Mouse (Mus musculus) forebrain, embryonic 14.5 days (tissue): ENCODE results near the gene Tubgcp2. TPM values are rescaled to one million over a fixed set of nuclear protein-coding genes. Genes with fewer than 3 reads are reported as not detected.

Experiments used
- ATAC-seq: fragments of 200-750 bp; cut with Nextera tagmentation; 2 replicates; pipeline ENCODE4 v1.8.0; 2017; ENCODE audit warnings: mild to moderate bottlenecking, moderate library complexity
- DNase-seq: peaks from one replicate; pipeline ENCODE4 v3.0.0-alpha.2; 2015; ENCODE audit warnings: low spot score
- H3K27ac ChIP-seq: fragments of 300-500 bp; sonication (generic); 2 replicates; pipeline ENCODE4 v1.5.1; 2014; ENCODE audit warnings: low read depth, mild to moderate bottlenecking, control low read depth, low read length, moderate library complexity
- H3K27me3 ChIP-seq: fragments of 300-500 bp; sonication (generic); replicated peaks from 2 replicates; pipeline ENCODE4 v1.6.1; 2014; ENCODE audit warnings: low read length, control low read depth, mixed read lengths; ENCODE audit not compliant: control insufficient read depth, insufficient read depth
- H3K36me3 ChIP-seq: fragments of 300-500 bp; sonication (generic); 2 replicates; pipeline ENCODE4 v1.6.1; 2014; ENCODE audit warnings: low read length, control low read depth; ENCODE audit not compliant: control insufficient read depth, insufficient read depth
- H3K4me1 ChIP-seq: fragments of 300-500 bp; sonication (generic); 2 replicates; pipeline ENCODE4 v1.6.1; 2014; ENCODE audit warnings: antibody characterized with exemption, low read length, control low read depth; ENCODE audit not compliant: control insufficient read depth, insufficient read depth
- H3K4me2 ChIP-seq: fragments of 300-500 bp; sonication (generic); 2 replicates; pipeline ENCODE4 v1.6.1; 2014; ENCODE audit warnings: mild to moderate bottlenecking, control low read depth, low read length
- H3K4me3 ChIP-seq: fragments of 300-500 bp; sonication (generic); 2 replicates; pipeline ENCODE4 v1.5.1; 2014; ENCODE audit warnings: low read depth, low read length, control low read depth
- H3K9ac ChIP-seq: fragments of 300-500 bp; sonication (generic); 2 replicates; pipeline ENCODE4 v1.6.1; 2014; ENCODE audit warnings: mild to moderate bottlenecking, low read length, control low read depth, moderate library complexity
- H3K9me3 ChIP-seq: fragments of 300-500 bp; sonication (generic); replicated peaks from 2 replicates; pipeline ENCODE4 v1.6.1; 2016; ENCODE audit warnings: low read length, control low read depth, mixed read lengths; ENCODE audit not compliant: control insufficient read depth
- WGBS: fragments of 180-500 bp; shearing (Covaris S2); extraction: QIAGEN DNeasy Blood & Tissue Kit; methylation state at CpG from one replicate; pipeline ENCODE4 v1.1.7; 2014; 5-methylcytosine and 5-hydroxymethylcytosine counted together
- microRNA counts: library from miRNA; unstranded; fragments of <30 nt; microRNA quantifications from one replicate; lab custom pipeline; 2016
- microRNA-seq: library from miRNA; unstranded; fragments of <30 nt; microRNA quantifications from one replicate; pipeline ENCODE4, GENCODE M21; 2016
- polyA plus RNA-seq: library from polyadenylated mRNA; unstranded; fragments of >200 nt; fragmentation: Nextera tagmentation; extraction: Ambion mirVana; gene quantifications from 2 replicates; pipeline ENCODE4 v1.2.1, GENCODE M21; 2014

The Tubgcp2 gene
- polyA plus RNA-seq, 1 experiment from 2014 or later = 64.3 TPM

DNA sequence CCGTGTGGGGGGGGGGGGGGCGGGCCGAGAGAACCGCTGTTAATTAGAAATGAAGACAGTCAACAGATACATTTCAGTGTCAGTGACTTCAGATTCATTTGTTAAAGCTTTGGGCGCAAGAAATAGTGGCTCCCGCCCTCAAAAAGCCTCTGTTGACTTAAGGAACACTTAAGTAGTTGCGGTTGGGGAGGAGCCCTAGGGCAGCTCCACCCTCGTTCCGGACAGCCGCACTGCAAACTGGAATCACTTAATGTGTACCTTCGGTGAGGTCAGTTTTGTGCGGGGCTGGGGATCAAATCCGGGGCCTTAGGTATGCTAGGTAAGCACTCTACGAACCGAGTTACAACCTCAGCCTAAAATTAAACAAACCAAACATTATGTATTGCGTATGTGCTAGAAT is 85.4 kb downstream of the Tubgcp2 start:
- H3K27me3 ChIP-seq = peaks cover 41% of the 10 kb centered on the region
- no peak for ATAC-seq
- peaks cover 7% of the 10 kb centered on the region for H3K4me1 ChIP-seq
- H3K4me2 ChIP-seq = peak overlapping the region; percentile 80
- H3K36me3 ChIP-seq = no peaks in the 10 kb centered on the region
- peak overlapping the region; percentile 35 for H3K4me3 ChIP-seq
- no peaks in the 10 kb centered on the region for H3K9me3 ChIP-seq
- H3K9ac ChIP-seq = peak overlapping the region; percentile 43; the same call in 1 of the 2 replicates
- 10% methylated on average over 16 of the region's 16 CpGs for WGBS
- DNase-seq = no peak
- H3K27ac ChIP-seq = no peak overlapping the region

GRCm38 (mm10) chr7:139950283-139950971 is 86.0 kb downstream of the Tubgcp2 start:
- DNase-seq (peak; percentile 34), ATAC-seq (peak; percentile 68)
- peaks cover 7% of the 10 kb centered on the region for H3K4me1 ChIP-seq
- H3K4me2 ChIP-seq = peak overlapping the region; percentile 80
- H3K36me3 ChIP-seq = no peaks in the 10 kb centered on the region
- H3K9me3 ChIP-seq = no peaks in the 10 kb centered on the region
- no peak overlapping the region for H3K27ac ChIP-seq
- H3K4me3 ChIP-seq = peak overlapping the region; percentile 35
- peaks cover 48% of the 10 kb centered on the region for H3K27me3 ChIP-seq
- H3K9ac ChIP-seq = peak overlapping the region; percentile 43
- 0% methylated on average over 33 of the region's 33 CpGs for WGBS

DNA sequence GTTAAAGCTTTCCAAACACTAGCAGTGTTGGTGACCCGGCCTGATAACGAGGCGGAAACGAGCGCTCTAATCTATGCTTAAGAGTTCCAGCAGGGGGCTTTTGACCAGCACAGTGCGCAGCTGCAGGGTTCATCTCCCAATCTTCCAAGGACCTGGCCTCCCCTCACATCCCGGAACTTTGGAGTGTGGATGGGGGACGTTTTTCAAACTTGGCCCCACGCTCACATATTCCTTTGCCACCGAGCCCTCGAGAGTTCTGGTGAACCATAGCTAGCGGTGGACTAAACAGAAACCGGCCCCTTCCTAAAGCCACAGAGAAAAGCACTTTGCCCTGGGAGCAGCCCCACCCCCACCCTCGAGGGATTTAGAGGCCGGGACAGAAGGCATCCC is 86.6 kb downstream of the Tubgcp2 start:
- H3K27ac ChIP-seq = no peak overlapping the region
- no peaks in the 10 kb centered on the region for H3K36me3 ChIP-seq
- H3K4me2 ChIP-seq = peak overlapping the region; percentile 80
- ATAC-seq = peak; percentile 72; the same call in 1 of the 2 replicates
- H3K4me3 ChIP-seq = peak overlapping the region; percentile 35
- peaks cover 52% of the 10 kb centered on the region for H3K27me3 ChIP-seq
- no peaks in the 10 kb centered on the region for H3K9me3 ChIP-seq
- H3K9ac ChIP-seq = peak overlapping the region; percentile 43; the same call in 1 of the 2 replicates
- 0% methylated on average over 15 of the region's 15 CpGs for WGBS
- H3K4me1 ChIP-seq = peaks cover 7% of the 10 kb centered on the region
- peak; percentile 60 for DNase-seq

DNA sequence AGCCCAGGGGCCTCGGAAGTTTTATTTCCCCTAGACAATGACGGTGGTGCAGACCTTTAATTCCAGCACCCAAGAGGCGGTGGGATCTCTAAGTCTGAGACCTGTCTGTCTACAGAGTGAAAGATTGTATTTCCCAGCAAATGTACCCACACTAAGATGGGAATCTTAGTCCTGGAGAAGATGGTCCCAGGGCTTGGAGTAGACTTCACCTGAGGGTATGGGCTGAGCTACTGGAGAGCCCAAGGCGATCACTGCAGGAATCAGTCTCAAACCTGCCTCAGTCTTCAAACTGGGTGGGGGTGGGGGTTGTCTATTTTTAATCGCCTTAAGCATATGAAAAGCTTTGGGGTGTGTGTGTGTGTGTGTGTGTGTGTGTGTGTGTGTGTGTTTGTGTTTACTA is 90.4 kb downstream of the Tubgcp2 start:
- ATAC-seq (no peak), DNase-seq (no peak)
- no peaks in the 10 kb centered on the region for H3K9me3 ChIP-seq
- peaks cover 7% of the 10 kb centered on the region for H3K4me1 ChIP-seq
- H3K36me3 ChIP-seq = no peaks in the 10 kb centered on the region
- no peak overlapping the region for H3K4me3 ChIP-seq
- H3K27ac ChIP-seq = no peak overlapping the region
- WGBS = 33% methylated on average over 5 of the region's 5 CpGs
- H3K9ac ChIP-seq = no peak overlapping the region
- peaks cover 83% of the 10 kb centered on the region for H3K27me3 ChIP-seq
- H3K4me2 ChIP-seq = no peak overlapping the region

MicroRNA genes within 50 kb of the gene (microRNA counts, 519-probe panel; counts per million panel counts)
- microRNA mmu-miR-202-3p (lab: Ali Mortazavi, UCI) = not detected
- not detected for microRNA mmu-miR-202-5p (lab: Ali Mortazavi, UCI)

Small RNA genes lying within 50 kb of the gene (microRNA-seq; reads per million reads assigned to microRNA genes)
- gene Mir202 (not detected), gene Mir7062 (0.79 reads per million), gene mmu-mir-7686 (not detected)

Other genes with a start within 250 kb of the Tubgcp2 start
- gene Adgra1, start 202.5 kb downstream of the Tubgcp2 start, polyA plus RNA-seq = 7.4 and 8.1 TPM in 2 replicates
- gene Kndc1, start 142.0 kb downstream of the Tubgcp2 start, polyA plus RNA-seq = 7.0 and 8.7 TPM in 2 replicates
- not detected in 2 replicates for gene Utf1, start 92.9 kb downstream of the Tubgcp2 start, polyA plus RNA-seq
- 0.51 and 0.86 TPM in 2 replicates for gene 6430531B16Rik, start 57.9 kb downstream of the Tubgcp2 start, polyA plus RNA-seq
- 1.3 and 2.1 TPM in 2 replicates for gene Adam8, start 44.1 kb downstream of the Tubgcp2 start, polyA plus RNA-seq
- gene Zfp511, start 278 bp downstream of the Tubgcp2 start, polyA plus RNA-seq = 52.5 and 53.6 TPM in 2 replicates
- 0.93 and 1.2 TPM in 2 replicates for gene Msx3, start 12.4 kb upstream of the Tubgcp2 start, polyA plus RNA-seq
- 114 and 141 TPM in 2 replicates for gene Caly, start 45.9 kb upstream of the Tubgcp2 start, polyA plus RNA-seq
- not detected in 2 replicates for gene Prap1, start 56.7 kb upstream of the Tubgcp2 start, polyA plus RNA-seq
- gene Fuom, start 65.8 kb upstream of the Tubgcp2 start, polyA plus RNA-seq = 19.7 and 23.9 TPM in 2 replicates
- gene Paox, start 79.1 kb upstream of the Tubgcp2 start, polyA plus RNA-seq = 7.2 and 8.8 TPM in 2 replicates
- gene Echs1, start 79.8 kb upstream of the Tubgcp2 start, polyA plus RNA-seq = 138 and 154 TPM in 2 replicates
- gene Mtg1, start 100.9 kb upstream of the Tubgcp2 start, polyA plus RNA-seq = 40.7 and 42.9 TPM in 2 replicates
- 7.9 and 9.7 TPM in 2 replicates for gene Sprn, start 118.2 kb upstream of the Tubgcp2 start, polyA plus RNA-seq
- gene Olfr522, start 128.1 kb upstream of the Tubgcp2 start, polyA plus RNA-seq = not detected in 2 replicates
- not detected in 2 replicates for gene Olfr523, start 136.5 kb upstream of the Tubgcp2 start, polyA plus RNA-seq
- gene Olfr524, start 169.3 kb upstream of the Tubgcp2 start, polyA plus RNA-seq = not detected in 2 replicates
- gene Cd163l1, start 181.6 kb upstream of the Tubgcp2 start, polyA plus RNA-seq = not detected in 2 replicates
- gene 5830411N06Rik, start 210.6 kb upstream of the Tubgcp2 start, polyA plus RNA-seq = not detected in 2 replicates